Mouse (Mus musculus) heart, postnatal 0 days (tissue): ENCODE data around the gene Rbck1. TPM values are rescaled to one million over a fixed set of nuclear protein-coding genes. Genes with fewer than 3 reads are reported as not detected.
"Not testable (repeated sequence)": the region's sequence is repeated elsewhere in the genome, so short reads cannot be mapped to it uniquely, and the experiment has no call there.

Experiments
- ATAC-seq: fragments of 200-750 bp; cut with Nextera tagmentation; 2 replicates; pipeline ENCODE4 v1.8.0; 2017; ENCODE audit warnings: low read depth, moderate number of reproducible peaks, moderate library complexity; ENCODE audit not compliant: insufficient read depth
- DNase-seq: peaks from one replicate; pipeline ENCODE4 v3.0.0-alpha.2; 2016; ENCODE audit warnings: low spot score
- H3K27ac ChIP-seq: fragments of 300-500 bp; sonication (generic); 2 replicates; pipeline ENCODE4 v1.5.1; 2014; ENCODE audit warnings: low read depth, mild to moderate bottlenecking
- H3K27me3 ChIP-seq: fragments of 300-500 bp; sonication (generic); 2 replicates; pipeline ENCODE4 v1.6.1; 2014; ENCODE audit warnings: low read length, mixed read lengths; ENCODE audit not compliant: control insufficient read depth, insufficient read depth
- H3K36me3 ChIP-seq: fragments of 300-500 bp; sonication (generic); replicated peaks from 2 replicates; pipeline ENCODE4 v1.6.1; 2014; ENCODE audit warnings: low read length, mixed read lengths; ENCODE audit not compliant: control insufficient read depth, insufficient read depth
- H3K4me1 ChIP-seq: fragments of 300-500 bp; sonication (generic); 2 replicates; pipeline ENCODE4 v1.6.1; 2014; ENCODE audit warnings: antibody characterized with exemption; ENCODE audit not compliant: control insufficient read depth, insufficient read depth
- H3K4me2 ChIP-seq: fragments of 300-500 bp; sonication (generic); 2 replicates; pipeline ENCODE4 v1.6.1; 2014; ENCODE audit warnings: low read depth, mild to moderate bottlenecking, low read length, moderate library complexity
- H3K4me3 ChIP-seq: fragments of 300-500 bp; sonication (generic); 2 replicates; pipeline ENCODE4 v1.5.1; 2014; ENCODE audit warnings: low read depth, low read length
- H3K9ac ChIP-seq: fragments of 300-500 bp; sonication (generic); replicated peaks from 2 replicates; pipeline ENCODE4 v1.6.1; 2014; ENCODE audit warnings: low read depth, low read length, mixed read lengths
- H3K9me3 ChIP-seq: fragments of 300-500 bp; sonication (generic); replicated peaks from 2 replicates; pipeline ENCODE4 v1.6.1; 2016; ENCODE audit warnings: low read length; ENCODE audit not compliant: control insufficient read depth
- CTCF ChIP-seq: IDR thresholded peaks from 2 replicates; pipeline ENCODE4 v1.5.1; 2016; ENCODE audit warnings: antibody characterized with exemption, control low read depth, low read depth
- EP300 ChIP-seq: IDR thresholded peaks from 2 replicates; pipeline ENCODE4 v1.6.1; 2016; ENCODE audit warnings: antibody characterized with exemption, low read depth
- WGBS: fragments of 180-500 bp; shearing (Covaris S2); extraction: QIAGEN DNeasy Blood & Tissue Kit; methylation state at CpG from one replicate; pipeline ENCODE4 v1.1.7; 2014; 5-methylcytosine and 5-hydroxymethylcytosine counted together
- polyA plus RNA-seq: library from polyadenylated mRNA; unstranded; fragments of >200 nt; fragmentation: Nextera tagmentation; extraction: Ambion mirVana; gene quantifications from 2 replicates; pipeline ENCODE4 v1.2.1, GENCODE M21; 2015
- total RNA-seq: library from RNA; depleted of rRNA; stranded (reverse); fragments of >200 nt; gene quantifications from 2 replicates; pipeline ENCODE4 v1.2.3, GENCODE M21; 2014; ENCODE audit warnings: low replicate concordance

Gene Rbck1
- total and polyA plus RNA-seq, 2 experiments from 2014 or later = 54.4 to 104 TPM

- ATAC-seq = peak; percentile 55
These were observed 27.9 kb upstream of the Rbck1 start for GRCm38 (mm10) chr2:152360271-152360775.

DNA sequence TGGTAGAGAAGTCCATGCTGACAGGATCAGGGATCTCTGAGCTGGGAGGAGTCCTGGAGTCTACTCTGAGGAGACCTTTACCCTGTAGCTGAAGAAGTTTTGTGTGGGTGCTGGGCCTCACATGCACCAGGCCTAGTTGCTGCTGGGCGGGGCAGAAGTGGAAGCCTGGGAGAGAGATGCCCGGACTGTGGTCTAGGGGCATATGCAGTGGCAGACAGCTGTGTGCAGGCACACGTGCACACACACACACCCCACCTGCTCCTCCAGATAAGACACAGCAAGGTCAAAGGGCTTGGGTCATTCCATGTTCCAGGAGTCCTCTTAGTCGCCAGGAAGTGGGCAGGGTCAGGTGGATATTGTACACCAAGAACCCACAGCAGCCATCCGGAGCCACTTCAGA is 27.2 kb upstream of the Rbck1 start:
- H3K4me3 ChIP-seq = no peak overlapping the region
- TF ChIP-seq EP300 = no peak
- TF ChIP-seq CTCF = no peak
- ATAC-seq = no peak
- no peak for DNase-seq
- 46% methylated on average over 5 of the region's 5 CpGs for WGBS
- H3K9me3 ChIP-seq = no peaks in the 10 kb centered on the region
- no peaks in the 10 kb centered on the region for H3K36me3 ChIP-seq
- no peaks in the 10 kb centered on the region for H3K27me3 ChIP-seq
- H3K4me1 ChIP-seq = peaks cover 15% of the 10 kb centered on the region
- H3K9ac ChIP-seq = no peak overlapping the region
- H3K4me2 ChIP-seq = no peak overlapping the region
- H3K27ac ChIP-seq = peak overlapping the region; percentile 75

More at GRCm38 (mm10) chr2:152360271-152360775, 27.9 kb upstream of the Rbck1 start:
- Histone ChIP-seq H3K27ac (peak overlapping the region; percentile 75), H3K36me3 (no peaks in the 10 kb centered on the region), H3K27me3 (no peaks in the 10 kb centered on the region), H3K4me2 (no peak overlapping the region), H3K4me1 (peaks cover 15% of the 10 kb centered on the region), H3K4me3 (no peak overlapping the region), H3K9ac (no peak overlapping the region), H3K9me3 (no peaks in the 10 kb centered on the region)
- TF ChIP-seq CTCF = no peak
- peak; percentile 92 for TF ChIP-seq EP300
- WGBS = 14% methylated on average over 7 of the region's 7 CpGs
- DNase-seq = peak; percentile 81

GRCm38 (mm10) chr2:152358977-152359376 is 26.5 kb upstream of the Rbck1 start:
- not testable (repeated sequence) for H3K4me3 ChIP-seq, H3K36me3 ChIP-seq, H3K27me3 ChIP-seq, H3K27ac ChIP-seq, H3K9me3 ChIP-seq, H3K4me2 ChIP-seq, ATAC-seq, H3K9ac ChIP-seq, DNase-seq
- 0 out of 2 replicates have a peak, but pooled peaks have one; percentile 4 for TF ChIP-seq CTCF
- WGBS = 90% methylated on average over 5 of the region's 5 CpGs
- peaks cover 15% of the 10 kb centered on the region for H3K4me1 ChIP-seq

DNA sequence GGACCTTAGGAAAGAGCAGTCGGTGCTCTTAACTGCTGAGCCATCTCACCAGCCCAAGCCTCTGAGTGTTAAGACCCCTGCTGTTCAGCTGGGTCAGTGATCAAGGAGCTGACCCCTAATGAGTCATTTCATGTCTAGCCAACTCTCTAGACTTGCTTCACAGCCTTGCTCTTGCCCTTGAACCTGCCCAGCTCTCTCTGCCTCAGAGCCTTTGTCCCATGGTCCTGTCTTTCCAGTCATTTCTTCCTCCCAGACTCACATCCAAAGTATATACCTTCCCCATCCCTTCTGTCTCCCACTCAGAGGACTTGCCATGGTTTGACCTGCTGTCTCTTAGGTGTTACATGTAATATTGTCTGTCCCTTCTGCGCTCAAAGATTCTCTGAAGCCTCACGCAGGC is 24.8 kb upstream of the Rbck1 start:
- DNase-seq (no peak), ATAC-seq (no peak)
- TF ChIP-seq CTCF (no peak), EP300 (no peak)
- WGBS = 83% methylated on average over 3 of the region's 3 CpGs
- Histone ChIP-seq H3K4me3 (no peak overlapping the region), H3K27me3 (no peaks in the 10 kb centered on the region), H3K4me1 (peaks cover 15% of the 10 kb centered on the region), H3K27ac (no peak overlapping the region), H3K9ac (no peak overlapping the region), H3K36me3 (no peaks in the 10 kb centered on the region), H3K4me2 (no peak overlapping the region), H3K9me3 (no peaks in the 10 kb centered on the region)

GRCm38 (mm10) chr2:152349842-152350540 is 17.5 kb upstream of the Rbck1 start:
- peak; percentile 79 for DNase-seq
- Histone ChIP-seq H3K27ac (no peak overlapping the region), H3K9ac (no peak overlapping the region)

More at GRCm38 (mm10) chr2:152349842-152350540, 17.5 kb upstream of the Rbck1 start:
- no peaks in the 10 kb centered on the region for H3K36me3 ChIP-seq
- ATAC-seq = peak; percentile 65
- H3K4me3 ChIP-seq = no peak overlapping the region
- 82% methylated on average over 8 of the region's 8 CpGs for WGBS
- H3K9me3 ChIP-seq = no peaks in the 10 kb centered on the region
- no peaks in the 10 kb centered on the region for H3K27me3 ChIP-seq
- no peak overlapping the region for H3K4me2 ChIP-seq
- H3K4me1 ChIP-seq = peaks cover 10% of the 10 kb centered on the region
- no peak for TF ChIP-seq EP300
- no peak for TF ChIP-seq CTCF
